Mouse (Mus musculus): ENCODE results near the gene Myl12a.

Myl12a gene

DNA sequence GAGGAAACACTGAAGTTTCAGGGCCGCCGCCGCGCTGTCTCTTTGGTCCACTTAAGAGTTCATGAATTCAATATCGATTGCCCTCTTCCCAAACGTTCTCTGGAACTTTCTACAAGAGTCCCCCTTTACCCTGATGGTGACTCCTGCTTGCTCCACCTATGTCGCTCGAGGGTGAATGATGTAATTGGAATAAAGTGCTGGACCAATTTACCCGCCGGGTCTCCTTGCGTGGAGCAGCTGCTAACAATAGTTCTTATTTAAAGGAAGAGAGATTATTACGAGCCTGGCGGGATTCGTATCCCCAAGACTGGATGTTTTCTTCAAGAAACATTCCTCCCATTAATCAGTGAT, at the start of gene Myl12a:
TSS of gene Myl12a (minus strand) at position 135 of the 351 bp plus-strand sequence.
- no peak for DNase-seq

DNA sequence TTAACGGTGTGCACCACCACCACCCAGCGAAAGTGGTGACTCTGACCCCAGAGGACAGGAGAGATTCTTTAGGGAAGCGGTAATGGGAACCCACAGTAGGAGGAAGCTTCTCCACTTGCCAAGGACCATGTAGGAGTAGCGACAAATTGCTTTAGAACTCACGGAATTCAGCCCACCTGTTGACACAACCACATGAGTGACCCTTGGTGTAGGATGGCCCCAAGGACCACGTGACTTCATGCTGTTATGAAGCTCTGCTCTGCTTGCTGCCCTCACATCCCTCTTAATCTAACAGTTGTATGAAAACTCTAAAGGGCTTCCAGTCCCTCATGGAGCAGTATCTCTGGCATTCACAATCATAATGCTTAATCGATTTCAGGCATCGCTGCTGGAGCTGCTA, 46.6 kb upstream of the Myl12a start:
- no peak for DNase-seq

DNA sequence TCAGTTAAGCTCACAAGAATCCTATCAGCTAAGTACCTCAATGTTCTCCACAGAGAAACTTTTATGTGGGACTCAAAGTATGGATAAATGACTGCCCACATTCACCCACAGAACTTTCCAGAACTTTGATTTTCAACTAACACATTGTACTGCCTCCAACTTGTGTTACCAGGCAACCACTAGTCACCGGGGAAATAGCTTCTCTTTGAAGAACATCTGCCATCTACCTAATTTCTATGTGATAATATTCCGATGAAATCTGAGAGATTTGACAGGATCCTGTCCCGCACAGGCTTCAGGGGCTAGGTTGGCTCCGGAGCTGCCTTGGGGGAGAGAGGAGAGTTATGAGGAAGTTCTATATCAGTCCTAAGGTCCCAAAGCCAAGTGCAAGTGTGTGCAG, 44.2 kb upstream of the Myl12a start:
- DNase-seq, result no peak

DNA sequence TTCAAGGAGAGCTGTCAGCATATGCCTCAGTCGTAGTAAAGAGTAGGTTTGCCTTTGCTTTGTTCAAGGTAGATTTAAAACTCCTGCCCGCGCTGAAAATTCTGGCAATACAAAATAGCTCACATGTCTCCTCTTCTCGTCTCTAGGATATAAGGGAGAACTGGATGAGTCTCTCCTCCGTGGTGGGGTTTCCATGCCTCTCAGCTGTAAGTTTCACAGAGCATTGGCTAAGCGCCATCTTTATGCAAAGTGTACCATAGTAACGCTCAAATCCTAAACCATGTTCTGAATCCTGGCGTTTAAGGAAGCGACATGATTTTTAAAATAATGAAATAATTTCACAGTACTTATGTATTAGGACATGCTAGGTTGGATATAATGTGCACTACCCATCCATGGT, 42.9 kb upstream of the Myl12a start:
- DNase-seq, result no peak

DNA sequence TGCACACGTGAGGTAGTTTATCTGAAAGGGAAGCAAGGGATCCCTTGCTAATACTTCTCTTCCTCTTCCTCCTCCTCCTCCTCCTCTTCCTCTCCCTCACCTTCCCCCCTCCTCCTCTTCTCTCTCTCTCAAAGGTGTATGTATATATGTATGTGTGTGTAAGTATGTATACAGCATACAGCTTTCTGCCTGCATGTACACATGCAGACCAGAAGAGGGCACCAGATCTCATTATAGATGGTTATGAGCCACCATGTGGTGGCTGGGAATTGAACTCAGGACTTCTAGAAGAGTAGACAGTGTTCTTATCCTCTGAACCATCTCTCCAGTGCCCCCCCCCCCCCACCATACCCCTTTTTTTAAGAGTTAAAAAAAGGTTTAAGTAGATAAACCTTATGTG, 40.0 kb upstream of the Myl12a start:
- no peak for DNase-seq

- DNase-seq, result no peak
These were observed 37.9 kb upstream of the Myl12a start for GRCm38 (mm10) chr17:71040582-71040880.

GRCm38 (mm10) chr17:71039851-71040581, 37.3 kb upstream of the Myl12a start:
- DNase-seq, result no peak

GRCm38 (mm10) chr17:71038812-71039211, 36.1 kb upstream of the Myl12a start:
- DNase-seq, result no peak

DNA sequence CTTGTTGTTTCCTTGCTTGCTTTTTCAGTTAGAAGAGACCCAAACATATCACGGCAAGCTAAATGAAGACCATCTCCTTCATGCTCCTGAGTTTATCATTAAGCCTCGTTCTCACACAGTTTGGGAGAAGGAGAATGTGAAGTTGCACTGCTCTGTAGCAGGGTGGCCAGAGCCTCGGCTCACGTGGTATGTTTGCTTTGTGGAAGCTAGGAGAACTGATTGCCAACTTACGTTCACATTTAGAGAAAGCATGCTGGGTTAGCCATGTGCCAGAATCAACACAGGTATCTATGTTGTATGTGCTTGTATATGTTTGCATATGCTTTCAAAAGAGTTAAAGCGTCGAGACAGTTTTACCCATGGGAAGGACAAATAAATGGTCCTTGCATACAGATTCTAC, 34.5 kb upstream of the Myl12a start:
- DNase-seq, result no peak

- no peak for DNase-seq
These were observed 31.8 kb upstream of the Myl12a start for GRCm38 (mm10) chr17:71034472-71034871.

DNA sequence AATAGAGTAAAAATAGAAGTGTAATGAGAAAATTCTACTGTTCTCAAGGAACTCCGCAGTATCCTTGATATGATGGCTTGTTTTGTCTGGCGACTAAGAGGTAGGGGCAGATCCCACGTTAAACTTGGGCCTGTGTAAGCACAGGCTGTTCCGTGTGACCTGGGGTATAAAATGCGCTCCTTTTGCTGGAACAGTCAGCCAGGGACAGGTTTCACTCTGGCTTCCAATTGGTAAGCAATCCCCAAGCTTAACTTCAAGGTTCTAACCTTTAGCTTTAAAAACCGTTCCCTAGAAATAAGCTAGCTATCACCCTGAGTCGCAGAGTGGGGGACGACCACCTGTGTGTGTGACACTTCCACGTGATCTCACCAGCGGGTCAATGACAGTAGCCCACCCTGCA, 30.0 kb upstream of the Myl12a start:
- DNase-seq, result no peak

DNA sequence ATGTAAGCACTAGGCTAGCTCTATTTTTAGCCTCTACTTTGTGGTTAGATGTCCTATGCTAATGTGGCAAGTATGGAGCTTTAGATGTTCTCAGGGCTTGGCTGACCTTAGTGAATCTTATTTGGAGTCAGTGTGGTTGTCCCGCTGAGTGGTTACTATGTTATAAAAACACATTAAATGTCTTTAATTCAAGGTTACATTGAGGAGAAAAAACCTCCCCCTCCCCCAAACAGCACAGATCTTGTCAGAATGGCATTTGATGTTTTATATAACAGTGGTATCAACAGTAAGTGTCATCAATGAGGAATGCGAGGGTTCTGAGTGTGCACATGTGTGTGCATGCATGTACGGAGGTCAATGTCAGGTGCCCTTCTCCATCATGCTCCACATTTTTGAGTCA, 24.5 kb upstream of the Myl12a start:
- no peak for DNase-seq

- no peak for DNase-seq
These were observed 23.2 kb upstream of the Myl12a start for GRCm38 (mm10) chr17:71025922-71026321.

- DNase-seq, result no peak
These were observed 21.4 kb upstream of the Myl12a start for GRCm38 (mm10) chr17:71024071-71024470.

DNA sequence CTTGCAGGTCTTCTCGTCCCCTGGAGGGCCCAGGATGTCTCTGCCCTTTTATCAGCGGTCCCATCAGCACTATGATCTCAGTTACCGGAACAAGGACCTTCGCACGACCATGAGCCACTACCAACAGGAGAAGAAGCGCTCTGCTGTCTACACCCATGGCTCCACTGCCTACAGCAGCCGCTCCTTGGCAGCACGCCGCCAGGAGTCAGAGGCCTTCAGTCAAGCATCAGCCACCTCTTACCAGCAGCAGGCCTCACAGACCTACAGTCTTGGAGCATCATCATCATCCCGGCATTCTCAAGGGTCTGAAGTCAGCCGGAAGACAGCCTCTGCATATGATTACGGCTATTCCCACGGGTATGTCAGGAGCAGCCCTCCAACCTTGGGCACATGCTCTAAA, 20.2 kb upstream of the Myl12a start:
- no peak for DNase-seq

DNA sequence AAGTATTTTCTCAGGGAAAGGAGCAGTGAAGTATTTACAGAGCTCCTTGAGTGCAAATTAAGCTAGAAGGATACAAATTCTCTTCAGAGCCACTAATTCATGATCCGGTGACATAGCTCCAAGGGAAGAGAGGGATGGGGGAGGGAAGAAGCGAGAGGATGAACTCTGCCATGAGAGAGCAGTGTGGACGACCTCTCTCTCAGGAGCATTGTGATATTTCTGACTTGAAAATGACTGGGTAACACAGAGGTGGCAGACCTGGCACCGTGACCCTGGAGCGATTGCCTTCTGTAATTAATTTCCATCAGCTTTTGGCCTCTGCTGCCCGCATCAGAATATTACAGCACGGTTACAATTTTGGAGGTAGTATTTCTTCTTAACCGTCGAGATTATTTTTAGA, 17.2 kb upstream of the Myl12a start:
- no peak for DNase-seq

GRCm38 (mm10) chr17:71019309-71019655, 16.6 kb upstream of the Myl12a start:
- DNase-seq, result no peak

GRCm38 (mm10) chr17:71018616-71019308, 16.1 kb upstream of the Myl12a start:
- DNase-seq, result no peak

- DNase-seq, result no peak
These were observed 15.5 kb upstream of the Myl12a start for GRCm38 (mm10) chr17:71018151-71018550.

DNA sequence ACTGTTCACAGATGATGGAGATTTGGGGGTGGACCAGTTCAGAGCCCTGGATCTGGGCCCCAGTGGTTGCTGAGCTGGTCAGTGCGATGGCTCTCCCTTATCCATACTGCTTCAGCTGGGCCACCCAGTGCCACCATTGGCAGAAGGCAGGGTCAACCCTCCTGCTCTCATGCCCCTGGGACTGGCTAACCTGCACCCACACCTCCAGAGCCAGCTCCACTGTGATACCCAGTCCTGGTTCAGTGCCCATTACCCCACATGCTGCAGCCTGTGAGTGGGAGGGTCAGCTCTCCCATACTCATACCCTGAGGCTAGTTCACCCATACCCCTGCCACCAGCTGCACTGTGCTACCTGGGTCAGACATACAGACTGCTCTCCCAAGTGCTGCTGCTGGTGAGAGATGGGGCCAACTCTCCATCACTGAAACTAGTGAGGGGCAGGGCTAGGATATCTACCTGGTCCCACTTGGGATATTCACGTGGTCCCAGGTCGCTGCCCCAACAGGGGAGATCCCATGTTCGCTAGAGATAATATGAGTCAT, 14.8 kb upstream of the Myl12a start:
- DNase-seq, result no peak

DNA sequence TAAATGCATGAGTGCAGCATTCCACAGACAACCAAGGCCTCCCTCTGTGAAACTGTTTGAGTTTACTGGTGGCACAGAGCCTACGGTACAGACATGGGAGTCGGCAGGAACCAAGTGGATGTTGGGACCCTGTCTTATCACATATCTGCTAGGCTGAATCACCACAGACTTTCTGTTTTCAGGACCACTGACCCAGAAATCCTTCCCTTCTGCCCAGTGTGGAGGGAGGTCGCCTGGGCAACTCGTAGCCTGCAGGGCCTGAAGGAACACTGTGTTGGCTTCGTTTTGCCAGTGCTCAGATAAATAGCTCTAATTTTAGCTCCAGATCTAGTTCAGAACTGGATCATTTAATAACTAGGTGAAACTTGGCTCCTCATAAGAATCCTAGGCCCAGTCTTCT, 12.2 kb upstream of the Myl12a start:
- no peak for DNase-seq

- DNase-seq, result no peak
These were observed 10.4 kb upstream of the Myl12a start for GRCm38 (mm10) chr17:71013105-71013504.

DNA sequence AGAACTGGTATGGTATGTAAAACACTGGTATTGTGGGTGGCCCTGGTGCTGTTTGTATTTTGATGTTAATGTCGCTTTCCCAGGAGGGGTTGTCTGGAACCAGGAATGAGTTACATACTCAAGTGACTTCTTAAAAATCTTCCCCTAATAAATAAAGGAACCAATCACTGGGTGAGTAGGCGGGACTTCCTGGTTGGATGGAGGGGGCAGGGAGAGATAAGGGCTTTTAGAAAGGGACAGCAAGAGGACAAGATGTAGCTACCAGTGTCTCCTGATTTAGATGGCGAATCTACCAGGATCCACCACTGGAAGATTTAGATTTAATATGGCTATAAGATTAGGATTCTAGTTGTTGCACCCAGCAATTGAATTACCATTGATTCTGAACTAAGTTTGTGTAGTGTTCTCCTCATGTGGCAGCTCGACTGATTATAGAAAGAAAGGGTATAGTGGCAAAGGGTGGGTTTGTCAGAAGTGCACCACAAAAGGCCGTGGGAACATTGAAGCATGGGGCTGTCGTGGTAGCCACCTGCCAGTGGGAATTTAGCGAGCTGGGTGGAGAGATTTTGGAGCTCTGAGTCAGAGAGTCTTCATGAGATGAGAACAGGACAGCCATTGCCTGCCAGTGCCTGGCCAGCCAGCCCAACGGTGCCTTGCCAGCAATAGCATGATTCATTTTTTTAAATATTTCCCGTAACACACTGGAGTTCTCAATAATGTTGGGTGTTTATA, 9.4 kb upstream of the Myl12a start:
- DNase-seq, result no peak

GRCm38 (mm10) chr17:71010646-71011242, 8.1 kb upstream of the Myl12a start:
- no peak for DNase-seq

All from cerebellum, postnatal 36 days (tissue).